Mouse (Mus musculus) sigmoid colon, adult 10 weeks (tissue): ENCODE results near the gene Tdrd1. TPM values are rescaled to one million over a fixed set of nuclear protein-coding genes. Genes with fewer than 3 reads are reported as not detected.

Experiments used
- polyA plus RNA-seq: library from polyadenylated mRNA; stranded (reverse); fragments of 350-450 nt; fragmentation: Illumina TruSeq; extraction: RNeasy Lipid Tissue Mini Kit (QIAGEN cat#74804); gene quantifications from one replicate; pipeline ENCODE4 v1.2.3, GENCODE M21; 2014; ENCODE audit warnings: low read depth, low replicate concordance

The Tdrd1 gene
- 0.79 TPM for polyA plus RNA-seq

GRCm38 (mm10) chr19:56826047-56826631 is at the start of gene Tdrd1:
TSS of gene Tdrd1 (plus strand) at chr19:56826209.

GRCm38 (mm10) chr19:56821798-56822447 is 4.1 kb upstream of the Tdrd1 start, which contains the start of gene Ccdc186:
TSS of gene Ccdc186 (minus strand) at chr19:56822190.

GRCm38 (mm10) chr19:56873816-56874600 is 48.0 kb downstream of the Tdrd1 start, which contains the start of gene Vwa2:
TSS of gene Vwa2 (plus strand) at chr19:56874249.

Other genes starting within 250 kb of the Tdrd1 start
- gene Adrb1, start 104.0 kb upstream of the Tdrd1 start, polyA plus RNA-seq: 1.2 TPM
- gene Ccdc186, start 4.0 kb upstream of the Tdrd1 start, polyA plus RNA-seq: 127 TPM
- not detected for gene Vwa2, start 48.0 kb downstream of the Tdrd1 start, polyA plus RNA-seq
- gene Afap1l2, start 182.0 kb downstream of the Tdrd1 start, polyA plus RNA-seq: 8.4 TPM